Mouse (Mus musculus) lung, postnatal 10 days (tissue): ENCODE data around the gene Crygd.
A peak's percentile ranks its signal among the peaks of the same experiment; 100 is the strongest.

Source experiments
- DNase-seq: peaks from one replicate; pipeline ENCODE4 v3.0.0; 2021

Crygd gene

DNA sequence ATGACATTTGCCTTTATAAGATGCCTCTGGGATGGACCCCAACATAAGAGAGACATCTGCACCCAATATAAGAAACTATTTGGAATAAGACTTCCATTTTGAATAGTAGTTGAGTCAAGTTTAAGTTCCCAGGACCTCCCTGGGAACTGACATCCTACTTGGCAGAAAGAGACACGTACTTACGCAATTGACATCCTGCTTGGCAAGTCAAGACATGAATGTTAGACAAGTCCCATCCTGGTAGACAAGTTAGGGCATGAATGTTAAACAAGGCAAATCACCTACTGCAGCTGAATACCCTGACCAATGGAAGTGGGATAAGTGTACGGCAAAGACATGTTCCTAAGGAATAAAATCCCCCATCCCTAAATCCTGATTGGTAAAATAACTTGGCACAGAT, 21.4 kb downstream of the Crygd start:
- no peak for DNase-seq

DNA sequence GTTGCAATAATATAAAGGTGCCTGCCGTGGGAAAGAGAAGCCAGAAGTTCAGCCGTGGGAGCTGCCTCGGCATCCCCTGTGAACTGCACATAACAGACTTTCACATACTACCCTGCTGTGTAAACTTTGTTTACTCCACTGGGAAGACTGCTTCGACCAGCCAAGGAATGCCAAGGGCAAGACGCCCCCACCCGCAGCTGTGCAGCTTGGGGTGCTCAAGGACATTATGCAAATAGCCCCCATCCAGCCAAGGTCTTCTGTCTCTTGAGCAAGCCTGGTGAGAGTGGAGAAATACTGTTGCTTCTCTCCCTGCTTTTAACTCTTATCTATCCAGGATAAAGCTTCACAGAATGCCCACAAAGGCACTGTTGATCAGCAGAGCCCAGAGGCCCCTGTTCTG, 22.4 kb downstream of the Crygd start:
- peak; percentile 21 for DNase-seq

DNA sequence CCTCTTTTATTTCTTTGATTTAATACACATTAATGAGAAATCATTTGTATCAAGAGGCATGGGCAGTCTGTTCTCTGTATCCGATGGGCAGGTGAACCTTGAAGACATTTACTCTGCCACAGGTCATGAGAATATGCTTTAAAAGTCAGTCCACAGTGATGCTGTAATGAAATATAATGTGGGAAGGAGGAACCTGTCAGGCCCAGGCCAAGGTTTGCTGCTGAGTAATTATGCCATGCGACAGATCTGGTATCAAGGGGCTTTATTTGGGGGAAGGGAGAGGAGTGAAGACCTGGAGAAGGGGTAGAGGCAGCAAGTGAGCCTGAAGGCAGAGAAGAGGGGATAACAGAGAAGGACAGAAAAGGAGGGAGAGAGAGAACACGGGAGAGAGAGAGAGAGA, 23.6 kb downstream of the Crygd start:
- no peak for DNase-seq

DNA sequence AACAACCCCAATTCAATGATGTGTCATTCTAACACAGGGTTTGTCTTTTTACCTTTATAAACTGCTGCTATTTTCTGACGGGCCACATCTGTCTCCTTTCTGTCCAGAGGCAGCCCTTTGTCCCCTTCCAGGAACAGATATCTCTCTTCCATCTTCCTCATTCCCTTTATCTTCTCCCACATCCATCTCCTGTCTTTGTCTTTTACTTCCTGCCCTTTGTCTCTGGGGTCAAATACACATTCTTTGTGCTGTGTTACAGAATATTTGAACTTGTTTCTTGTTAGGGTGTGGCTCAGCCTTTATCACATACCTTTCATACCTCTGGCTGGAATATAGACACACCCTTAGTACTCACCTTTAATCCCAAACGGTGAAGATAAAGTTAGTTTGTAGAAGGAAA, 25.7 kb downstream of the Crygd start:
- DNase-seq: no peak

DNA sequence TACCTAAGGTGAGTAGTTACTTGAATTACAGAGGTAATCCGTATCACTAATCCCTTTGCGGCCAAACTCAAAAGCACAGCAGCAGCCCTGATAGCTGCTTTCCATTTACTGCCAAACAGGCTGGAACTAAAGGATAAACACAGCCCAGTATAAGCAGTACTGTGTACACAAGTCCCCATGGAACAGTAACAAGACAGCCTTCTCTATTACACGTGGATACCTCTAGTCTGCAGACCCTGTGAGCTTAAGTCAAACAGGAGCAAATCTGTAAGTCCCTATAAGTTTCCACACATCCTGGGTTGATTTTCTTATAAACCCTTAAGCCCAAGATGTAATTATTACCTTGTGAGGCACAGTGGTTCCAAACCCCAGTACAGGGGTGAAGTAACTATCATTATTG, 27.7 kb downstream of the Crygd start:
- DNase-seq: no peak

DNA sequence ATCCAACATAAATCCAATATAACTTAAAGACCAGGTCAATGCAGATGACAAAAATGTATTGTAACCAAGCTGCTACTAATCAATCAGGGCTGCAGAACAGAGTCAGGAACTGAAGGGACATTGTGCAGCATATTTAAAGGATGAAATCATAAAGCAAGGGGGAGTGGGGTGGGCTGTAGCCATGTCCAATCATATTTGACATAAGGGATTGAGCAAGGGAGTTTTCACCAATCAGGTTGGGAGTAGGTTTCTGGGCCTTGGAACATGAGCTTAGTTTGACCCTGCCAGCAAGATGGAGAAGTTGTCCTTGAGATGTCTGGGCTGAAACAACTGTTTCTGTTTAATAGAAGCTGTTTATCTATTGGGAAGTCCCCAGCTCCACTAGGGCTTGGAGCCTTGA, 30.6 kb downstream of the Crygd start, which contains the start of gene Akr1cl:
Gene Akr1cl (minus strand): TSS at position 119 of the 400 bp plus-strand sequence.
- DNase-seq: peak; percentile 16

DNA sequence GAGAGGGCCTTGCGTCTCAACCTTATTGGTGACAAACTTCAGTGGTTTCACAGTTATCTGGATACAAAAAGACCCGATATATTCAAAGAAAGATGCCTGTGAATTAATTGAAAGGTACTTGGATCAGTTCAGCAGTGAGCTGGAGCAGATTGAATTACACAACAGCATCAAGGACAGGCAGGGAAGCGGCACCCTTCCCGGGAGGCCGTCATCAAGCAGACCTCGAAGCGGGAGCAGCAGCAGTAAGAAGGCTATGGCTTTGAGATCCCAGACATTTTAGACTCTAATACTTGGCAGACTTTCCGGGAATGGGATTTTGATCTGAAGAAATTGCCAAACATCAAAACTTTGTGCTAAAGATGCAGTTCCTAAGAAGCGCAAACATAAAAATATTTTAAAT, 35.0 kb downstream of the Crygd start:
- no peak for DNase-seq

DNA sequence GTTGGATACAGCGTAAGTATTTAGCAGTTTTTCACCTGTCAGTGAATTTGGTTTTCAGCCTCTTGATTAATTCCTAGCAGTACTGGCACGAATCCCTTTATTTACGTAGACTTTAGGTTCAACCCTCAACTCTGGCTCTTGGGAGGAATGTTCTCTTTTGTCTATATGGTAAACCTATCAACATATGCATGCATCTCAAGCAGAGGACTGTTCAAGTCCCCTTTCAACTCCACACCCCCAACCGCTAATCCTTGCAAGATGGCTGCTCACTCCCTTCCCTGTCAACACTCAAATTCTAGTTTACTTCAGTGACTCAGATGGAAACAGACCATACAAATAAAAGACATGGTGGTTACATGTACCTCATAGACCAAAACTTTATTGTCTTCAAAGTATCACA, 50.5 kb downstream of the Crygd start:
- DNase-seq: no peak
